Mouse (Mus musculus) lung, adult 2 months (tissue): ENCODE measurements around the gene Tomm22. TPM values are rescaled to one million over a fixed set of nuclear protein-coding genes. Genes with fewer than 3 reads are reported as not detected.

ENCODE experiments used
- DNase-seq: peaks from one replicate; pipeline ENCODE4 v3.0.0; 2022
- H3K4me1 ChIP-seq: fragments of 200-500 bp; 2 replicates; pipeline ENCODE4 v1.6.1; 2011; ENCODE audit warnings: low read length; ENCODE audit not compliant: control insufficient read depth, insufficient read depth
- H3K4me3 ChIP-seq: fragments of 200-500 bp; replicated peaks from 2 replicates; pipeline ENCODE3; 2011; ENCODE audit warnings: low read depth, mild to moderate bottlenecking, control low read depth, low read length; ENCODE audit errors: extremely low read depth
- CTCF ChIP-seq: fragments of 200-500 bp; IDR thresholded peaks from 2 replicates; pipeline ENCODE4 v1.5.1; 2011; ENCODE audit warnings: mild to moderate bottlenecking, low read length, control low read depth; ENCODE audit not compliant: insufficient read depth
- POLR2A ChIP-seq: fragments of 200-500 bp; IDR thresholded peaks from 2 replicates; pipeline ENCODE4 v1.6.1; 2011; ENCODE audit warnings: low read depth, mild to moderate bottlenecking, control low read depth, low read length, borderline replicate concordance; ENCODE audit errors: extremely low read depth
- WGBS: fragments of 180-500 bp; shearing (Covaris S2); methylation state at CpG from one replicate; pipeline ENCODE4 v1.1.7; 2018; 5-methylcytosine and 5-hydroxymethylcytosine counted together
- polyA plus RNA-seq: library from polyadenylated mRNA; depleted of rRNA; stranded (reverse); fragments of >200 nt; gene quantifications from 2 replicates; pipeline ENCODE4 v1.2.3, GENCODE M21; 2012; rRNA removed

Gene Tomm22
- 21.3 and 31.9 TPM in 2 replicates for polyA plus RNA-seq

GRCm38 (mm10) chr15:79670249-79670971 is at the start of gene Tomm22:
TSS of gene Tomm22 (plus strand) at chr15:79670861.
- peak; percentile 79 for DNase-seq
- peaks cover 5% of the 10 kb centered on the region; the same call in 1 of the 2 replicates for H3K4me1 ChIP-seq

DNA sequence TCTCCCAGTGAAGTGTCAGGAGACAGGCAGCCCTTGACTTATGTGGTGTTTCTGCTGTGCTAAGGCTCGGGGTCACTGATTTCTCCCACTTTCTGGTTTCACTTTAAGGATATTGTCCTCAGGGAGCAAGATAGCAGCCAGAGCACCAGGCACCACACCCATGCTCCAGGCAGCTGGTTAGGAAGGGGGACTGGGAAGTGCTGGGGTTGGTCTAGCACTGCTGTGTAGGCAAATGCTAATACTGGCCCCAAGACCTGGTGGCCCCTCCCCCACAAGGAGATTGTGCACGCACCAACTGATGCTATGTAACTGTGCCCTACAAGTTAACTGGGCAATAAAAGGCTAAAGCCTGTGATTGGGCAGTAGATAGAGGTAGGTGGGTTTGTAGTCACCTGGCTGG is 40.2 kb upstream of the Tomm22 start:
- H3K4me3 ChIP-seq: no peak overlapping the region
- H3K4me1 ChIP-seq: no peaks in the 10 kb centered on the region
- 79% methylated on average over 2 of the region's 2 CpGs for WGBS
- DNase-seq: no peak
- no peak for TF ChIP-seq POLR2A
- no peak for TF ChIP-seq CTCF

More at GRCm38 (mm10) chr15:79670249-79670971, at the start of gene Tomm22:
- 15% methylated on average over 33 of the region's 33 CpGs for WGBS
- peak within 1 kb of the TSS; percentile 95 for H3K4me3 ChIP-seq
- TF ChIP-seq CTCF (peak; percentile 60), POLR2A (peak; percentile 51; the same call in 1 of the 2 replicates)

GRCm38 (mm10) chr15:79641135-79641817 is 29.4 kb upstream of the Tomm22 start:
- WGBS: 54% methylated on average over 12 of the region's 12 CpGs
- TF ChIP-seq POLR2A (no peak), CTCF (no peak)
- no peak for DNase-seq
- Histone ChIP-seq H3K4me1 (no peaks in the 10 kb centered on the region), H3K4me3 (no peak overlapping the region)

GRCm38 (mm10) chr15:79645483-79645882 is 25.2 kb upstream of the Tomm22 start:
- no peak for DNase-seq
- Histone ChIP-seq H3K4me1 (no peaks in the 10 kb centered on the region), H3K4me3 (no peak overlapping the region)
- TF ChIP-seq POLR2A (no peak), CTCF (no peak)
- 88% methylated on average over 2 of the region's 2 CpGs for WGBS

DNA sequence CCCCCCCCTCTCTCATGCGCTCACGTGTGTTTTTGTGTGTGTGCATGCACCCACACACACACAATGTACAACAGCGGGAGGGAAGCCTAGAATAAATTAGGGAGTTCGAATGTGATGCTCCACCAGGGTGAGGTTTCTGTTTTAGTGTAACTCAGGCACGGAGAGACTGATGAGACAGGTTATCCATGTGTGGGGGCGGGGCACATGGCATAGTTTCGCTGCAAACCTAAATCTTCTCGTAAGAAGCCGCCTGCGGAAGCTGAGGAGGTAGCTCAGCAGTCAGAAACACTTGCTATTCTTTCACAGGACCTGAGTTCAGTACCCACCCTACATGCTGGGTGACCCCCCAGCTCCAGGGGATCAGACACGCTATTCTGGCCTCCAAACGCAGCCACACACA is 22.5 kb upstream of the Tomm22 start:
- WGBS: 88% methylated on average over 12 of the region's 12 CpGs
- no peak for TF ChIP-seq POLR2A
- no peak for TF ChIP-seq CTCF
- Histone ChIP-seq H3K4me3 (no peak overlapping the region), H3K4me1 (no peaks in the 10 kb centered on the region)
- DNase-seq: no peak

- Histone ChIP-seq H3K4me1 (no peaks in the 10 kb centered on the region), H3K4me3 (no peak overlapping the region)
- peak; percentile 20 for DNase-seq
- no peak for TF ChIP-seq POLR2A
- TF ChIP-seq CTCF: peak; percentile 63
These were observed 20.1 kb upstream of the Tomm22 start for GRCm38 (mm10) chr15:79650569-79650968.

- no peaks in the 10 kb centered on the region for H3K4me1 ChIP-seq
- 79% methylated on average over 4 of the region's 4 CpGs for WGBS
- TF ChIP-seq POLR2A: no peak
- TF ChIP-seq CTCF: peak; percentile 46
- no peak for DNase-seq
- no peak overlapping the region for H3K4me3 ChIP-seq
These were observed 19.2 kb upstream of the Tomm22 start for GRCm38 (mm10) chr15:79651481-79651880.

- TF ChIP-seq CTCF (no peak), POLR2A (no peak)
- no peak overlapping the region for H3K4me3 ChIP-seq
- 87% methylated on average over 14 of the region's 14 CpGs for WGBS
- peaks cover 3% of the 10 kb centered on the region; the same call in 1 of the 2 replicates for H3K4me1 ChIP-seq
- no peak for DNase-seq
These were observed 14.2 kb upstream of the Tomm22 start for GRCm38 (mm10) chr15:79656451-79656850.

DNA sequence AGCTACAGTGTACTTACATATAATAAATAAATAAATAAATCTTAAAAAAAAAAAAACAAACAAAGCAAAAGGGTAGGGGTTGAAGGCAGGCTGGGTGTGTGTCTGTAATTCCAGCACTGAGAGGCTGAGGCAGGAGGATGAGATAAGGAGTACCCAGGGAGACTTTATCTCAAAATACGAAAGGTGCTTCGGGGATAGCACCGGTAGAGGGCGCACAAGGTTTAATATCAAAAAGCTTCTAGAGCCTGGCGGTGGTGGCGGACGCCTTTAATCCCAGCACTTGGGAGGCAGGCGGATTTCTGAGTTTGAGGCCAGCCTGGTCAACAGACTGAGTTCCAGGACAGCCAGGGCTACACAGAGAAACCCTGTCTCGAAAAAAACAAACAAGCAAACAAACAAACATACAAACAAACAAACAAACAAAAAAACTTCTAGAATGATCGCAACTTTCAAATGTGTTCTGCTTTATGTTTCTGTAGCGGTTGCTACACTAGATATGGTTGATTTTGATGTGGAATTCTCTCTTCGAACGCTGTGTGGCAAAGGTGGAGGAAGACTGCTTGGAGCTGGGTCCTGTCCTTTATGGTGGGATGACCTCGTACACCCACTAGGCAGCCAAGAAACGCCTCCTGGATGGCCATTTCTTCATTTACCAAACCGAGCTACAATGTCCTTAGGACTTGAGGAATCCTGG is 12.7 kb upstream of the Tomm22 start:
- DNase-seq: peak; percentile 85
- peak overlapping the region; percentile 100 for H3K4me3 ChIP-seq
- WGBS: 2% methylated on average over 16 of the region's 16 CpGs
- TF ChIP-seq CTCF (peak; percentile 45), POLR2A (no peak)
- peaks cover 3% of the 10 kb centered on the region; the same call in 1 of the 2 replicates for H3K4me1 ChIP-seq
